Mouse (Mus musculus) splenic B cell, adult 2 months (primary cell): Measurements from ENCODE around the gene Dgat2l6.

Experiments
- DNase-seq: peaks from one replicate; pipeline ENCODE4 v3.0.0-alpha.2; 2011; ENCODE audit warnings: low read depth, low spot score
- H3K27me3 ChIP-seq: 2 replicates; pipeline ENCODE4 v1.6.1; 2012; ENCODE audit warnings: mild to moderate bottlenecking, low read length, moderate library complexity, mixed read lengths; ENCODE audit not compliant: control insufficient read depth, poor library complexity, insufficient read depth, severe bottlenecking
- H3K36me3 ChIP-seq: 2 replicates; pipeline ENCODE4 v1.6.1; 2012; ENCODE audit warnings: mild to moderate bottlenecking, low read length, moderate library complexity, mixed read lengths; ENCODE audit not compliant: control insufficient read depth, poor library complexity, insufficient read depth, severe bottlenecking

Gene Dgat2l6

DNA sequence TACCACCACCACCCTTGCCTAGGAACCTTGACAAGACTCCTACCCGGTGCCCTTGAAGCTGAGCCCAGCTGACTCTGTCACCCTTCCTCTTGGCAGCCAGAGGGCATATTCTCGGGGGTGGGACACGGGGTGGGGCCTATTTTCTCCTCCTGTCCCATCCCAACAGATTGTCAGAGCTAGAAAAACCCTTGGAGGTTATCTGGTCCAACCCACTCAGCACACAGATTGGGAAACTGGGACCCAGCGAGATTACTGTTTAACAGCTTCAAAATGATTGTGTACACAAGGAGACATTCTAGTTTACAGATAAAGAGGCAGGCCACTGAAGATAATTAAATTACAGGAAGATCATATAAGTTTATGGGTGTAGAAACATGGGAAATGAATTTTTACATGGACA is 70.2 kb downstream of the Dgat2l6 start, which contains the start of gene P2ry4:
Gene P2ry4 (minus strand): TSS at position 79 of the 400 bp plus-strand sequence.
- Histone ChIP-seq H3K36me3 (no peaks in the 10 kb centered on the region), H3K27me3 (no peaks in the 10 kb centered on the region)
- no peak for DNase-seq
